Mouse (Mus musculus): Measurements from ENCODE around the gene Fadd. TPM values are rescaled to one million over a fixed set of nuclear protein-coding genes. Genes with fewer than 3 reads are reported as not detected.

Fadd gene
- total and polyA plus RNA-seq, 3 experiments = 8.2 to 13.4 (median 8.6) TPM

DNA sequence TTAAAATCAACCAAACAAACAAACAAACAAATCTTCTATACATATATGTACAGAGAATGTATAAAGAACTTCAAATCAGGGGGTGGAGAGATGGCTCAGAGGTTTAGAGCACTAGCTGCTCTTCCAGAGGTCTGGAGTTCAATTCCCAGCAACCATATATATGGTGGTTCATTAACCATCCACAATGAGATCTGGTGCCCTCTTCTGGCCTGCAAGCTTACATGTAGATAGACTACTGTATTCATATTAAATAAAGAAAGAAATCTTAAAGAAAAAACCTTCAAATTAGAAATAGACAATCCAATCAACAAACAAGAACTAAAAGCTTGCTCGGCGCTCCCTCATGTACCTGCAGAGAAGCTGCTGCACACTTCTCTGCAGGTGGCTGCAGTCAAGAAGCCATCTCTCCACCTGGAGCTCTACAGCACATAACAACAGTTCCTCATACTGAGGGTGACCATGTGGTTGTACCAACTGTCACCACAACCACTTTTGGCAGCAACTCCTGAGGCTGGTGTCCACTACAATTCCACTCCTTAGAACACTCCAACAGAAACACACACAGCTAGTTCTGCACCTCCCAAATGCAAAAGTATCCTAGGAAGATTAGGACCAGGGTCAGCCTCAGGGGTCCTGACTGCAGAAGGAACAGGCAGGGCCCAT, 32.2 kb downstream of the Fadd start:
- no peak overlapping the region for H3K27ac ChIP-seq
- peaks cover 26% of the 10 kb centered on the region for H3K36me3 ChIP-seq (ENCODE audit: control insufficient read depth, insufficient read depth, low read length)
- no peaks in the 10 kb centered on the region for H3K27me3 ChIP-seq (ENCODE audit: control insufficient read depth, insufficient read depth, low read length)
- no peak for DNase-seq
- TF ChIP-seq CTCF (IDR thresholded peaks at IDR 0.05) = peak; percentile 38
- no peak for TF ChIP-seq EP300 (IDR thresholded peaks at IDR 0.05; ENCODE audit: insufficient read depth, low read depth, low read length)
- peaks cover 3% of the 10 kb centered on the region for H3K79me2 ChIP-seq (replicated peaks; ENCODE audit: control insufficient read depth, insufficient read depth, low read length)
- intact Hi-C loops (cut with DNase I) = loop anchor here (5.0 kb wide), 1 partner anchor 78 kb away; the partner anchor contains the start of gene Cttn
- no peak overlapping the region for H3K9ac ChIP-seq (ENCODE audit: low read depth, low read length)
- peaks cover 9% of the 10 kb centered on the region for H3K4me1 ChIP-seq (ENCODE audit: control insufficient read depth, insufficient read depth, low read length)
- 93% methylated on average over 2 of the region's 2 CpGs for WGBS
- H3K4me3 ChIP-seq = no peak overlapping the region

DNA sequence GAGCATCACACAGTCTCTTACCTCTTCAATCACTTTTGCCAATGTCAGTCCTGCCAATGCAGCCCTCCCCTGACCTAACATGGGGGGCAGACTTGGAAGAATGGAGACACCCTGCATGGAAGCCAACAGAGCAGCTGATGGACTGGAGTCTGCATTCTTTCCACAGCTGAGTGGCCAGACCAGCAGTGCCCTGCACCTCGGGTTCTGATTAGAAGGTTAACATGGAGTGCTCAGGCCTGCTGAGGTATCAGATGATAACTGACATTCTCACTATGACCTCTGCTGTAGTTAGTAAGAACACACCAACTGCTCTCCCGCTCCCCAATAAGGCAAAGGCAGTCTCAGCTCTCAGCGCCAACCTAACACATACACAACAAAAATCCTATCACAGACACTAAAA, 37.0 kb downstream of the Fadd start:
- Histone ChIP-seq H3K27ac (peak overlapping the region; percentile 85), H3K9ac (ENCODE audit: low read depth, low read length) (no peak overlapping the region), H3K27me3 (ENCODE audit: control insufficient read depth, insufficient read depth, low read length) (no peaks in the 10 kb centered on the region), H3K79me2 (replicated peaks; ENCODE audit: control insufficient read depth, insufficient read depth, low read length) (peaks cover 4% of the 10 kb centered on the region), H3K36me3 (ENCODE audit: control insufficient read depth, insufficient read depth, low read length) (peaks cover 22% of the 10 kb centered on the region), H3K4me3 (no peak overlapping the region), H3K4me1 (ENCODE audit: control insufficient read depth, insufficient read depth, low read length) (peaks cover 6% of the 10 kb centered on the region; the same call in 1 of the 2 replicates)
- TF ChIP-seq POLR2A (IDR thresholded peaks at IDR 0.05; ENCODE audit: insufficient read depth, low read depth, low read length) (no peak), EP300 (IDR thresholded peaks at IDR 0.05; ENCODE audit: insufficient read depth, low read depth, low read length) (peak; percentile 98)
- 64% methylated on average over 3 of the region's 3 CpGs for WGBS
- intact Hi-C loops (cut with DNase I) = no loop called here
- DNase-seq = peak; percentile 44 to 76

DNA sequence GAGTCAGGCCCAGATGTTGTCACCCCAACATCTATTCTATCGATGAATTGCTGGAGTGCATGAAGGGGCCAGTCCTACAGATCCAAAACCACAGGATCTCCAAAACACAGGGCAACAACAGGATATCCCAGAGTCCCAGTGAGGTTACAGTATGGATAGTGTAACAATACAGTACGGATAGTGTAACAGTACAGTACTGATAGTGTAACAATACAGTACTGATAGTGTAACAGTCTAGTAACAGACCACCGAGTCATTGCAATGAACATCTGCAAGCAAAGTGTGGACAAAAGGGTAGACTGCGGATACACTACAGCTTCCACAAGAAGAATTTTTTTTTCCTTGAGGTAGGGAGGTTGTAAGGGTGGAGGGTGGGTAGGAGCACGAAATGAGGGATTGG, 40.9 kb downstream of the Fadd start:
- no peak overlapping the region for H3K27ac ChIP-seq
- no peak for TF ChIP-seq POLR2A (IDR thresholded peaks at IDR 0.05; ENCODE audit: insufficient read depth, low read depth, low read length)
- no peak for TF ChIP-seq CTCF (IDR thresholded peaks at IDR 0.05)
- TF ChIP-seq EP300 (IDR thresholded peaks at IDR 0.05; ENCODE audit: insufficient read depth, low read depth, low read length) = no peak
- no peaks in the 10 kb centered on the region for H3K27me3 ChIP-seq (ENCODE audit: control insufficient read depth, insufficient read depth, low read length)
- intact Hi-C loops (cut with DNase I) = no loop called here
- H3K36me3 ChIP-seq (ENCODE audit: control insufficient read depth, insufficient read depth, low read length) = peaks cover 18% of the 10 kb centered on the region
- H3K4me3 ChIP-seq = no peak overlapping the region
- no peak overlapping the region for H3K9ac ChIP-seq (ENCODE audit: low read depth, low read length)
- 75% methylated on average over 5 of the region's 5 CpGs for WGBS
- H3K4me1 ChIP-seq (ENCODE audit: control insufficient read depth, insufficient read depth, low read length) = peaks cover 20% of the 10 kb centered on the region
- no peak for DNase-seq
- peaks cover 6% of the 10 kb centered on the region for H3K79me2 ChIP-seq (replicated peaks; ENCODE audit: control insufficient read depth, insufficient read depth, low read length)

DNA sequence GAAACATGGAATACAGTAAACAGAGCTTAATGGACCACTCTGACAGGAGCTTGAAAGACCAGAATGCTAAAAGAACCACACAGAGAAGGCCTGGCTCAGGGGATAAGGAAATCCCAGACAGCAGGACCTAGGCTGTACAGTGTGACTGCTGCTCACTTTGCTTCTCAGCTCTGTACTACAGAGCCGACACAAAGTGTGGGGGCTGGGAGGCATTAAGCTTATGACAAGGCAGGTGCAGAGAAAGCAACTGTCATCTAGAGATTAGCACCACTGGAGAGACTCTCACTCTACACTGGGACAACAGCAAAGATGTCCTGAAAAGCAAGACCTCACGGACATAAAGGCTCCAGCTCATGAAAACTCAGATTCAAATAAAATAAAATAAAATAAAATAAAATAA, 43.1 kb downstream of the Fadd start:
- intact Hi-C loops (cut with DNase I) = no loop called here
- Histone ChIP-seq H3K27me3 (ENCODE audit: control insufficient read depth, insufficient read depth, low read length) (no peaks in the 10 kb centered on the region), H3K36me3 (ENCODE audit: control insufficient read depth, insufficient read depth, low read length) (peaks cover 13% of the 10 kb centered on the region), H3K9ac (ENCODE audit: low read depth, low read length) (no peak overlapping the region), H3K4me1 (ENCODE audit: control insufficient read depth, insufficient read depth, low read length) (peaks cover 21% of the 10 kb centered on the region), H3K27ac (peak overlapping the region; percentile 30; the same call in 1 of the 2 replicates), H3K79me2 (replicated peaks; ENCODE audit: control insufficient read depth, insufficient read depth, low read length) (peaks cover 11% of the 10 kb centered on the region), H3K4me3 (no peak overlapping the region)
- no peak for DNase-seq
- 58% methylated on average over 2 of the region's 2 CpGs for WGBS
- TF ChIP-seq POLR2A (IDR thresholded peaks at IDR 0.05; ENCODE audit: insufficient read depth, low read depth, low read length) = no peak
- no peak for TF ChIP-seq EP300 (IDR thresholded peaks at IDR 0.05; ENCODE audit: insufficient read depth, low read depth, low read length)
- no peak for TF ChIP-seq CTCF (IDR thresholded peaks at IDR 0.05)

DNA sequence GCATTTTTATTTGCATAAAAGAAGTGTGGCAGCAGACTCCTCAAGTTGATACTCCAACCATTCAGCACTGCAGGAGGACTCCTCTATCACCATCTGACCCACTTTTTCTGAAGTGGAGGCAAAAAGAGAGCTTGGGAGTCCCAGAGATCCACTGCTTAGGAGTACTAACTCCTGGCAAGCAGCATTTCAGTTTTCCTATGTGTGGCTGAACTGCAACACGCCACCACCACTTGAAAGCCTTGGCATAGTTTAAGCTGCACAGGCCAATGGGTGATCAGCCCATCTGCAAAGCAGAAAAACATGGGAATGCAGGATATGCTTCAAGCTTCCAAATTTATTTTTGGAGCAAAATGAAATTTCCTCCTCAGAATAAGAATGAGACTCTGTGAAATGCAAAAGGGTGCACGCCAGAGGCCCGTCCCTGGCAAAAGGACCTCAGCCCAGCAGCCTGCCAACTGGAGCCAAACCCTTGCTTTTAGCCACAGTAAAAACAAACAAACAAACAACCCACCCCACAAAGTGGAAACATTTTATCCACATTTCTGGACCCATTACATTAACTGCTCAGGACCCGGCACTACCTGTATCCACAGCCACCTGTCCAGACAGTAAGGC, 44.1 kb downstream of the Fadd start:
- peaks cover 20% of the 10 kb centered on the region for H3K4me1 ChIP-seq (ENCODE audit: control insufficient read depth, insufficient read depth, low read length)

DNA sequence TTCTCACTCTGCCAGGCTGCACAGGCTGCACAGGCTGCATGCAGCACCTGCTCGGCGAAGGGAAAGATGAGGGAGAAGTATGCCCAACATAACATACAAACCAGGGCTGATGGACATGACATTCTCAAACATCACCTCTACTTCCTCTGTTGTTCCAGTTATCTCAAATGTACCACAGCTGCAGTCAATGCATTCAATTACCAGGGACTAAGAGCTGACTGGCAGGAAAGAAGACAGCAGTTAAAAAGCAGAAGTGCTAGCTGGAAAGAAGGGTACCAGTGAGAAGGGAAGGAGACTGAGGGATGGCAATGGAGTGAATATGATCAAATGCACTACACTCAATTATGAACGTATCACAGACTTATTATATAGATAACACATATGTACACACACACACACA, 45.9 kb downstream of the Fadd start:
- Histone ChIP-seq H3K36me3 (ENCODE audit: control insufficient read depth, insufficient read depth, low read length) (peaks cover 9% of the 10 kb centered on the region), H3K4me1 (ENCODE audit: control insufficient read depth, insufficient read depth, low read length) (peaks cover 22% of the 10 kb centered on the region), H3K27ac (no peak overlapping the region), H3K27me3 (ENCODE audit: control insufficient read depth, insufficient read depth, low read length) (no peaks in the 10 kb centered on the region), H3K9ac (ENCODE audit: low read depth, low read length) (no peak overlapping the region), H3K79me2 (replicated peaks; ENCODE audit: control insufficient read depth, insufficient read depth, low read length) (peaks cover 11% of the 10 kb centered on the region), H3K4me3 (no peak overlapping the region)
- WGBS = 84% methylated on average over 3 of the region's 3 CpGs
- no peak for DNase-seq
- TF ChIP-seq EP300 (IDR thresholded peaks at IDR 0.05; ENCODE audit: insufficient read depth, low read depth, low read length) (no peak), CTCF (IDR thresholded peaks at IDR 0.05) (no peak), POLR2A (IDR thresholded peaks at IDR 0.05; ENCODE audit: insufficient read depth, low read depth, low read length) (no peak)
- intact Hi-C loops (cut with DNase I) = no loop called here

More for the DNA sequence above, 44.1 kb downstream of the Fadd start:
- no peaks in the 10 kb centered on the region for H3K27me3 ChIP-seq (ENCODE audit: control insufficient read depth, insufficient read depth, low read length)
- H3K9ac ChIP-seq (ENCODE audit: low read depth, low read length) = no peak overlapping the region
- 39% methylated on average over 4 of the region's 4 CpGs for WGBS
- TF ChIP-seq EP300 (IDR thresholded peaks at IDR 0.05; ENCODE audit: insufficient read depth, low read depth, low read length) = no peak
- TF ChIP-seq POLR2A (IDR thresholded peaks at IDR 0.05; ENCODE audit: insufficient read depth, low read depth, low read length) = no peak
- no peak for TF ChIP-seq CTCF (IDR thresholded peaks at IDR 0.05)
- intact Hi-C loops (cut with DNase I) = no loop called here
- H3K27ac ChIP-seq = peak overlapping the region; percentile 30; the same call in 1 of the 2 replicates
- H3K4me3 ChIP-seq = no peak overlapping the region
- peak in 1 of 2 experiments; percentile 24 for DNase-seq
- H3K36me3 ChIP-seq (ENCODE audit: control insufficient read depth, insufficient read depth, low read length) = peaks cover 11% of the 10 kb centered on the region
- peaks cover 11% of the 10 kb centered on the region for H3K79me2 ChIP-seq (replicated peaks; ENCODE audit: control insufficient read depth, insufficient read depth, low read length)
